Mouse (Mus musculus) frontal cortex, postnatal 14 days (tissue): ENCODE data around the gene Polm.

Source experiments
- DNase-seq, 2 experiments: peaks; one replicate each; pipeline ENCODE4 v3.0.0; 2022; ENCODE audit warnings: low spot score in 2 of 2

Gene Polm

GRCm38 (mm10) chr11:5837251-5838246, at the start of gene Polm:
Polm (minus strand) TSS chr11:5838016.
- peak; percentile 80 to 81 for DNase-seq

- no peak for DNase-seq
Measured at GRCm38 (mm10) chr11:5887250-5887649, 49.4 kb upstream of the Polm start.

- DNase-seq: peak in 1 of 2 experiments; percentile 40
Measured at GRCm38 (mm10) chr11:5886187-5886586, 48.4 kb upstream of the Polm start.

- no peak for DNase-seq
Measured at GRCm38 (mm10) chr11:5882518-5882917, 44.7 kb upstream of the Polm start.

GRCm38 (mm10) chr11:5879905-5880304, 42.1 kb upstream of the Polm start:
- DNase-seq: peak; percentile 32 to 59

- DNase-seq: no peak
Measured at GRCm38 (mm10) chr11:5878661-5879060, 40.8 kb upstream of the Polm start.

GRCm38 (mm10) chr11:5877921-5878526, 40.2 kb upstream of the Polm start, which contains the start of gene Pold2:
Pold2 (minus strand) TSS chr11:5878292.
- DNase-seq: peak; percentile 95 to 96

- no peak for DNase-seq
Measured at GRCm38 (mm10) chr11:5877421-5877820, 39.6 kb upstream of the Polm start.

- DNase-seq: no peak
Measured at GRCm38 (mm10) chr11:5873192-5873591, 35.4 kb upstream of the Polm start.

- DNase-seq: no peak
Measured at GRCm38 (mm10) chr11:5872707-5873106, 34.9 kb upstream of the Polm start.

- DNase-seq: no peak
Measured at GRCm38 (mm10) chr11:5870069-5870468, 32.3 kb upstream of the Polm start.

- no peak for DNase-seq
Measured at GRCm38 (mm10) chr11:5869331-5869730, 31.5 kb upstream of the Polm start.

GRCm38 (mm10) chr11:5868324-5868723, 30.5 kb upstream of the Polm start:
- no peak for DNase-seq

GRCm38 (mm10) chr11:5867196-5867595, 29.4 kb upstream of the Polm start:
- DNase-seq: no peak

GRCm38 (mm10) chr11:5862394-5863105, 24.7 kb upstream of the Polm start:
- no peak for DNase-seq

GRCm38 (mm10) chr11:5861678-5862393, 24.0 kb upstream of the Polm start, which contains the start of gene Aebp1:
Aebp1 (plus strand) TSS chr11:5861947.
- no peak for DNase-seq

GRCm38 (mm10) chr11:5860639-5861038, 22.8 kb upstream of the Polm start:
- DNase-seq: no peak

- DNase-seq: no peak
Measured at GRCm38 (mm10) chr11:5859883-5860550, 22.2 kb upstream of the Polm start.

GRCm38 (mm10) chr11:5858723-5859122, 20.9 kb upstream of the Polm start:
- DNase-seq: no peak

GRCm38 (mm10) chr11:5856479-5857130, 18.8 kb upstream of the Polm start:
- DNase-seq: no peak
